Mouse (Mus musculus): ENCODE data around the gene Tmem217.

Tmem217 gene

DNA sequence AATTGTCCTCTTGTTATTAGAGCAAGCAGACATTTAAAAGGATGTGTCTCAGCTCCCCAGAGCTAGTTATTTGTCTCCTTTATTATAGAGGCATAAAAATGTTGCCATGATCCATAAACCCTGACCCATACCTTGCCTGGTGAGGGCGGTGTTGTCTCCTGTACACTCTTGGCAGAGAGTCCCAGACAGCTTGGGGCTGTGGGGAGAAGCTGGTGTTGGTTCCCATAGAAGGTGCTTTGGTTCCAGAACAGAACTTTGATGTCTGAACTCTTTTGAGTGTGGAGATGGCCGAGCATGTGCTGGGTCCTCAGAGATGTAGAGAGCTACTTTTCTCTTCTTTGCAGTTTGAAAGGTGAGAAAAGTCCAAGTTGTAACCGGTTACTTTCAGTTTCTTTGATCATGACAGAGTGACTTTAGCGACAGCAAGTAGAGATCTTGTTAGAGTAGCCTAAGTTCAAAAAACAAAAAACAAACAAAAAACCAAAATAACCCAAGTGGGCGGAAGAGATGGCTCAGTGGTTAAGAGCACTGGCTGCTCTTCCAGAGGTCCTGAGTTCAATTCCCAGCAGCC is at the start of gene Tmem217:
Gene Tmem217 (minus strand): TSS at position 224 of the 571 bp plus-strand sequence.
- DNase-seq: no peak

DNA sequence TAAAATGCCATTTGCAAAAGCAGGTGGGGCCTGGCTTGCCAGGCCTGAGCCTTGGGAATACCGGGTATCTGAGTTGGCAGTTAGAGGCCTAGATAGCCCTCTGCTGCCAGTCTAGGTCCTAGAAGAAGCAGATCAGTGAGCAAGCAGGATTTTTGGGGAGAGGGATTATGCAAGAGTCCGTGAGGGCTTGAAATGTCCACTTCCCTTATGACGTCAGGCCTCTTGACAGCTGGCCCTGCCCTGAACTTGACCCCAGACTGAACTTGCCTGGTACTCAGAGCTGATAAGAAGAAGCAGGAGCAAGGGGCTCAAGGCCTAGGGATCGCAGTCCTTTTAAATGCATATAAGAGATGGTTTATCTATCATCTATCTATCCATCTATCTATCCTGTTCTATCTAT is 49.2 kb upstream of the Tmem217 start:
- no peak for DNase-seq

DNA sequence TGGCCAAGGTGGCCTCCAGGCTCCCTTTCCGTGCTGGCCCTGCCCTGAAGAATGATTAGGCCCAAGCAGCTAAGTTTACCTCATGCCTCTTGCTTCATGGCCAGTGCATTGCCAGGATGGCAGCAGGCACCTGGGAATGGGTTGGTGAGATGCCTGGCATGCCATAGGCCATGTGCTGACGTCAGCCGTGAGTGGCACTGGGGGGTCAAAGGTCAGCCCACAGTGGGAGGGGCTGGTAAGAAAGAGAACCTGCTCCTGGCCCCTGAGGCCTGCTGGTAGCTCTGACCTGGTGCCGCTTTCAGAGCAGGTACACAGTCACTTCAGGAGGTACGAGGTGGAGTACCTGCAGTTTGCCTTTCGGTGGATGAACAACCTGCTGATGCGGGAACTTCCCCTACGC is 47.4 kb upstream of the Tmem217 start:
- DNase-seq: no peak

DNA sequence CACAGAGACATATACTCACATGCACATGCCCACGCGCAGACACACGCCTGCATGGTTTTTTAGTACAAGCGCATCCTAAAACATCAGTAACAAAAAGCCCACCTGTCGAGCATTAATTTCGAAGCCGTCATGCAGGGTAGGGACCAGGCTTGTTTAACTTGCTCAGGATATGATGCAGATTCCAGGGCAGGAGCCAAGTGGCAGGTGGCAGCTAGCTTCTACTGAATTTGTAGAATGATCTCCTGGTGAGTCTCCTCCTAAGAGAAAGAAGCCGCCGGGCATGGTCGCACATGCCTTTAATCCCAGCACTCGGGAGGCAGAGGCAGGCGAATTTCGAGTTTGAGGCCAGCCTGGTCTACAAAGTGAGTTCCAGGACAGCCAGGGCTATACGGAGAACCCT is 46.9 kb upstream of the Tmem217 start:
- no peak for DNase-seq

DNA sequence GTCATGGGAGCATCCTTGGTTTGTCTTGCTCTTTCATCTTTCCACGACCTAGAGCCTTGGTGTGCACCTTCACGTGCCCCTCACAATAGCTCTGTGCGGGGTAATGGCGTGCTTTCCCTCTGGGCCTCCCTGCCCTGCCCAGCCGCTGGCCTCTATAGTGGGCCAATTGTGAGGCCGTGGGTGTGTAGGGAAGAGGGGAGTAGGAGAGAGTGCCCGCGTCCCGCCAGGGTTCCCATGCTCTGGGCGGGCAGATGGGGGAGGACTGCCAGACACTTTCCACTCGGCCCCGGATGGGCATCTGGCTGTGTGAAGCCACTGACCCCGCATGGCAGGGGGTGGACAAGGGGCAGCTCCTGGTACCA is 44.6 kb upstream of the Tmem217 start:
- no peak for DNase-seq

DNA sequence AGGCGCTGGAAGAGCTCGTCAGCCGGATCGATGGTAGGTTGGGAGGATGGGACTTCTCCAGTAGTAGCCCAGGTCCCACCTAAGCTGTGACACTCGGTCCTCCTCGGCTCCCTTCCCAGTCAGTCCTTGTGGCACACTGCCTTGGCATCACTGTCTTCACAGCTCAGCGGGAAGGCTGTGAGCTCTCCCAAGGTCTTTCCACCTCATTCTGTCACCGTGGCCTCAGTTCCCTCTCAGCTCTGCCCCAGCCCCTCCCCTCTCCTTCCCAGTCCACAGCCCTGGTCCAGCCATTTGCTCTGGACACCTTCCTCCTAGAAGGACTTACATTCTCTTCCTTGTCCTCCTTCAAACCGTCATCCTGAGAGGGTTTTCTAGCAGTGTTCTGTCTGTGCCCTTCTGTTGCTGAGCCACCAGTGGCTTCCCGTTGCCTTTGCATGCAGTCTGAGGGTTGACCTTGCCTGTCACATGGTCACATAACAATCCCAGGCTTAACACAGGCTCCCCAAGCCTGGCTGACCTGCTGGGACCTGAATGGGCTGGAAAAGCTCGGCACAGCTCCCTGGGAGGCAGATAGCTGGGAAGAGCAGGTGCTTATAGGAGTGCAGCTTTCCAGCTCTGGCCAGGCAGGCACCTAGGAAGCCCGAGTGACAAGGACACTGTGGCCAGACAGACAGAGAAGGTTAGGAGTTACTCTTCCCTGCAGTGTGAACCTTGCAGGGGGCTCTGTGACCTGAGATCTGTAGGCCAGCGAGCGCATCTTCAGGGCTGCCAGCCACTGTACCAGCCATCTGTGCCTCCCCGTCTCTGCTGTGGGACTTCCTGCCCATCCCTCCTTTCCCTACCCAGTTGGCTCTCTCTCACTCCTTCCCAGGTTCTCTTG is 43.9 kb upstream of the Tmem217 start:
- DNase-seq: no peak

DNA sequence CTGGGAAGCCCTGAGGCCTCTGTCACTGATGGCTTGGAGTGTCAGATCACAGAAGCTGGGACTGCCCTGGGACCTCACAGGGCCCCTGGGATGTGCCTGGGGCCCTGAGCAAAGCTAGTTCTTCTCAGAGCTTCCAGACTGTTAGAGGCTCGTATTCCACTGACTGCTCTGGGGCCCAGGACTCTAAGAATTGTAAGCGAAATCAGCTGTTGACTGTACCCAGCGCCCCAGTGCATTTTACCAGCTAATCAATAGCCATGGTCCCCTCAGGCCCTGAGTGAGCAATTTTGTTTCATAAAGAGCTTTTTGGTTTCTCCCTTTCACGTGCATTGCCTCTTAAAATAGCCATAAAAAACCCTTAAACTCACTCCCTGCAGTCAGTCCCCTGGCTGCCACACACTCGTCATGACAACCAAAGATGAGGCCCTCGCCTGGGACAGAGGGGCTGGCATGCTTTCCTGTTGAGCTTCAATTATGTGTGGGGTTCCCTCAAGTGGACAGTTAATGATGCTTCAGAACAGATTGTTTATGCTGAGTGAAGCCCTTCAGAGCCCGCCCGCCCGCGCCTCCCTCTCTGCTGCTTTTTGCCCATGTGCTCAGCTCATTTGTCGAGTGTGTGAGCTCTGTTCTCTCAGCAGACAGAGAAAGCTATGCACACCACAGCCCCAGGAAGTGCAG is 37.2 kb upstream of the Tmem217 start:
- no peak for DNase-seq

DNA sequence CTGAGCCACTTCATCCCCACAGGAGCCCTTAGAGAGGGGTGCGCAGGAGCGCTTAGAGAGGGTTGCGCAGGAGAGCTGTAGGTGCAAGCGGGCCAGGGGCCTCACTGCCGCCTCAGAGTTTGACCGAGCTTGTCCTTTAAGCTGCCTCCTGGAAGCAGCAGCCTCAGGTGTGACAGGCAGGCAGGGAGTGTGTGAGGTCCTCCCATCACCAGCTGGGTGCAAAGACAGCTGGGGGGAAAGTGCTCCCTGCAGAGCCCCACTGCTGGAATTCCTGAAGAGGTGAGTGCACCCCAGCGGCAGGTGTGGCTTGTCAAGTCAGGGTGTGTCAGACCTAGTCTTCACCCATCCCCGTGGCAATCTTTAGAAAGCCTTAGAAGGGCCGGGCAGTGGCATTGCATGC is 34.7 kb upstream of the Tmem217 start:
- DNase-seq: no peak

DNA sequence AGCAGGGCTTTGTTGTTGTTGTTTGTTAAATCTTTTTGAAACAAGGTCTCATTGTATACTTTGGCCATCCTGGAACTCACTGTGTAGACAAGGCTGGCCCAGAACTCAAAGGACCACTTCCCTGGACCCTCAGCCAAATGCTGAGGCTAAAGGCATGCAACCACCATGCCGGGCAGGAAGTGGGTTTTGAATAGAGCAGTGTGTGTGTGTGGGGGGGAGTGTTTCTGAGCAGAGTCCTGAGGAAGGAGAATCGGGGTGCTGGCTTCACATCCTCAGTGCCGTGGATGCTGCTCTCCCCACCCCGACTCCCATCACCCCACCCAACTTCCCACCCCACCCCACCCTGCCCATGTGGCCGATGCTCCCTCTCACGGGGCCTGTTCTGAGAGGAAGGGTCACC is 33.3 kb upstream of the Tmem217 start:
- no peak for DNase-seq

DNA sequence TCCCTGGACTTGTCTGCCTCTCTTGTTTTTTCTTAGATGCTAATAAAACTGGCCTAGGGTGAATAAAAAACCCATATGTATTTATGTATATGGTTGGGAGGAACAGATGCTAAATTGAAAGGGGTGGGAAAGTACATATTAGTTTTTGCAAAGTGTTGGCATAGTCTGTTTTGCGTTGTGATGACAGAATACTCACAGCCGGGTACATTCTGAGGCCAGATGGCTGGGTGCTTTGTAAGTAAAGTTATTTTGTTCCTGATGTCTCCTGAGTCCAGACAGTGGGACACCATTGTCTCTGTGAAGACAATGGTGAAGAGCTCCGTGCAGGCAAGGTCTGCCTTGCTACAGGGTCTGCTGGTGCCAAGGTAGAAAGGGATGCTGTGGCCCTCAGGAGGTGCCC is 32.6 kb upstream of the Tmem217 start:
- no peak for DNase-seq

DNA sequence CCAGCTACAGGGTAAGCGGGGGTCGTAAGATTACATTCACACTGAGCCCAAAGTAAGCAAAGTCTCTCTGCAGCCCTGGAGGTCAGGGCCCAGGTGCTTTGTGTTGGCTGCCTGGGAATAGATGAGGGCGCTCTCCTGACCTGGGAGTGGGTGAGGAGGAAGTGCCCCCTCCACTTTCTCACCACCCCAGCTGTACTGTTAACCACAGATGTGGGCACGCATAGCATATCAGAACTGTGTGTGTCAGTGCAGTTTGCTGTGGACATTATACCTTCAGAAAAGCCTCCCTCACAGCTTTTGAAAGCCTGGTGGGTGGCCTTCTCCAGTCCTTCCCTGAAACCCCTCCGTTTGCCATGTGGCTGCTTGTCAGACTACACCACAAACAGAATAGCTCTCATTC is 32.1 kb upstream of the Tmem217 start:
- no peak for DNase-seq

DNA sequence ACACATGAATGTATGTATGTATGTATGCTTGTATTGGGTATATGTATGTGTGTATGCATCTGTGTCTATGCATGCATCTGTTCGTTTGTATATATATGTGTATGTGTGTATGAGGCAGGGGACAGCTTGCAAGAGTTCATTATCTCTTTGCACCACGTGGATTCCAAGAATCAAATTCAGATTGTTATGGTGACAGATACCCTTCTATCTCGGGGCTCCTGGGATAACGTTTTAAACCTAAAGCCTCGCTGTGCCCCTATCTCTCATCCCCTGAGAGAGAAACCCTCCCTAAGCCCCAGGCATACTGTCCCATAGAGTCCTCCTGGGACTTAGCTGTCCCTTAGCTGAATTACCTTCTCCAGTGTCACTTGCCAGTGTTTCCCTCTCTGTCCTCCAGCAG is 31.4 kb upstream of the Tmem217 start:
- DNase-seq: no peak

DNA sequence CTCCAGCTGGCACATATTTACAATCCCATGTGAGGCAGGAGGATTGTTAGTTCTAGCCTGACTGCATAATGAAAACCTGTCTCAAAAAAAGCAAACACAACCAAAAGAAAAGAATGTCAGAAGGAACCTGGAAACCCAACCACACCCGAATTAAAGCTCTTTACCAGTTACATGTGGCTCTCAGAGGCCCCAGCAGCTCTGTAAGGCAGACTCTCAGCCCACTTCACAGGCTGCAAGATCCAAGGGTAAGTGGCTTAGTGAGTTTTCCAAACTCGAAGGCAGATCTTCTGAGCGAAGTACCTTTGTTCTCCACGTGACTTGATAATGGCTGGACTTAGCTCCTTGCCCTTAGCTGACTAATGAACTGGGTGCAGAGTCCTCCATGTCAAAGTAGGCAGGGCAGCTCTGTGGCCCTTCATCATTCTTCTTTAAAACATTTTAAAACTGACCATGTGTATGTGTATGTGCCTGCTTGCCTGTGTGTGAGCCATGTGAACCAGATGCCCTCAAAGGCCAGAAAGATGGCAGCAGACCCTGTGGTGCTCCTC is 27.5 kb upstream of the Tmem217 start:
- DNase-seq: no peak

DNA sequence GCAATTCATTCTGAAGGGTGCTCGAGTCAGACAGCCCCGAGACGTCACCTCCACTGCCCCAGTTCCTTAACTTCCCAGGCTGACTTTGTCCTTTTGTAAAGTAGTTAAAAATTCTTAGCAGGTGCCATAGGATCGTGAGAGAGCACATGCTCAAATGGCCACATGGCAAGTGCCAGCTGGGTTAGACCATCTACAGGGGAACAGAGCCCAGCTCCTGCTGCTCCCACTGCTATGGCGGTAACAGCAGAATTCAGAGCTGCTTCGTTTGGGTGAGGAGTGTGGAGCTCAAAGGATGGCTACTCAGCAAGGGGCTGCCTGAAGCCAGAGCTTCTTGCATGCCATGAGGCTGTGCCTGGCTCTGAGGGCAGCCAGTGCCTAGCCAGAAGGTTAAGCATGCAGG is 17.6 kb upstream of the Tmem217 start:
- DNase-seq: no peak

DNA sequence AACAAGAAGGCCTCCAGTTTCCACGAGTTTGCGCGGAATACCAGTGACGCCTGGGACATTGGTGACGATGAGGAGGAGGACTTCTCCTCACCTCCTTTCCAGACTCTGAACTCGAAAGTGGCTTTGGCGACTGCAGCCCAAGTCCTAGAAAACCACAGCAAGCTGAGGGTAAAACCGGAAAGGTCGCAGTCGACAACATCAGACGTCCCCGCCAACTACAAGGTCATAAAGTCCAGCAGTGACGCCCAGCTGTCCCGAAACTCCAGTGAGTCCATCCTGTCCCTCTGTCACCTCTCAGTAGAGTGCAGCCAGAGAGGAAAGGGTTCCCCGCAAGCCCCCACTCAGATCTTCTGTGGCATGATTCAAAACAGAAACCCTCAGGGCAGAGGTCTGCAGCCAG is 16.2 kb upstream of the Tmem217 start:
- DNase-seq: no peak

DNA sequence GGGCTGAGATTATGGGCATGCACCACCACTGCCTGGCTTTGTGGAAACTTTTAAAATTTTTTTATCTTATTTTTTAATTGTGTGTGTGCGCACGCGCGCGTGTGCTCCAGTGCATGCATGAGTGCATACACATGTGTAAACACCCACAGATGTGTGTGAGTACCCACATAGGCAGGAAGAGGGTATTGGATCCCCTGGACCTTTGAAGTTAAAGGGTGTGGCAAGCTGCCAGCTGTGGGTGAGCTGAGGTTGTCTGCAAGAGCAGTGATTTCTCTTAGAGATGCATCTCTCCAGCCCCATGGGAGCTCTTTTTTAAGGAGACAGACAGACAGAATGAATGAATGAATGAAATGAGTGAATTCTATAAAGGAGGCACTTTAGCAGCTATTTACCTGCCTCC is 13.3 kb upstream of the Tmem217 start:
- no peak for DNase-seq

DNA sequence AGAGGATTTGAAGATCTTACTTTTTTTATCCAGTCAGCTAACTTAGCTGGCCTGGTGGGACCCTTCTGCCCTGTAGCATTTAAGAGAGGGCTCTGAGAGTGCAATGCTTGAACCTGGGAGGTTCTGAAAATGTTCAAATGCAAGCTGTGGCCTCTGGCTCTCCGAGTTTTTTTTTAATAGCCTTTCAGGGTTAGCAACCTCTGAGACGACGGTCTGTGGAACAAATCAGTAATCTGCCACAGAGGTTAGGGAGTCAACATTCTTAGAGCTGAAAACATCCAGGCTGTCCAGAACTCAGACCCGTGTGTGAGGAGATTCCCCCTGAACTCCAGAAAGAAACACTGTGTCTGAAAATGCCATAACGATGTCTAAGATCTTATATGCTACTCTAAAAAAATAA is 6.3 kb upstream of the Tmem217 start:
- no peak for DNase-seq

DNA sequence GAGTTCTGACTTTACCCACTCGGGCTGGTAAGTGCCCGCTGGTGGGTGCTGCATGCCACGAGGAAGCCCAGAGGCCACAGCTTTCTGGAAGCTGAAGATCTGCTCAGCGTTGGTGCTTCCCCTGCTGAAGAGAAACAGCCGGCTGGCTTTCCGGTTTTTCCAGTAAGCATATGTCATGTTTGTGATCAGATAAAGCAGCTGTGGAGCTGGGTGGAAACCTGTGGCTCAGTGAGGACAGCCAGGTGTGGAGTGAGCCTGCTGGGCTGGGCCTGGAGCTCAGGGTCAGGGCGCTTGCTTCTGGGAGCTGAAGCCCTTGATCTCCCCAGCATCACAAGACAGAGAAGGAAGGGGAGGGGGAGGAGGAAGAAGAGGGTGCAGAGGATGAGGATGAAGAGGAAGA is 4.7 kb upstream of the Tmem217 start:
- no peak for DNase-seq

DNA sequence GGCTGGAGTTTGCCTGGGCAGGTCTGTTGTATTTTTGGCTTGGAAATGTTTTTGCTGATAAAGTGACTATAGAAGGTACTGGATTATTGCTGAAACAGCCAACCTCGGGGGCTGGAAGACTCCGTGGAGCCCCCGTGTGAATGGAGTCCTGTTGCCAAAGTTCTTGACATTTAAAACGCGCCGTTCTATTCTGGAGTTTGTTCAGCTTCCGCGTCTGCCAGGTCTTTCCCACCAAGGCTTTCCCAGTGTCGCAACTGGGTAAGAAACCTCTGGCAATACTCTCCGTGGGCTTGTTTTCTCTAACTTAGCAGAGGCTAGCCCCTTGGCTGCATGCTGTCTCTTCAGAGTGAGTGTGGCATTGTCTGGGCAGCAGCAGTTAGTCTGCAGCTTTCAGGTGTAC is 4.3 kb upstream of the Tmem217 start:
- DNase-seq: no peak

DNA sequence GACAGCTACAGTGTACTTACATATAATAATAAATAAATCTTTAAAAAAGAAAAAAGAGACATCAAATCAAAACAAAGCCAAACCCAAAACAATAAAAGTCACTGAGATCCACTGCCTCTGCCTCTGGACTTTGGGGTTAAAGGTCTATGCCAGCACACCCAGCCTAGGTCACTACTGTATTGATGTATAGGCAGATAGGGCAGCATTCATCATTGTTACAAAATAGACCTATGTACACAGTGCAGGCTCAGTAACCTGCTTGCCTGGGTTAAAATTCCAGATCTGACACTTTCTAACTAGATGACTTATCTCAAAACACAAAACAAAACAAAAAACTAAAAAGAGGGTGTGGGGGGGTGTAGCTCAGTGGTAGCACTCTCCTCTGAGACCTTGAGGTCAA is 2.0 kb upstream of the Tmem217 start:
- no peak for DNase-seq

DNA sequence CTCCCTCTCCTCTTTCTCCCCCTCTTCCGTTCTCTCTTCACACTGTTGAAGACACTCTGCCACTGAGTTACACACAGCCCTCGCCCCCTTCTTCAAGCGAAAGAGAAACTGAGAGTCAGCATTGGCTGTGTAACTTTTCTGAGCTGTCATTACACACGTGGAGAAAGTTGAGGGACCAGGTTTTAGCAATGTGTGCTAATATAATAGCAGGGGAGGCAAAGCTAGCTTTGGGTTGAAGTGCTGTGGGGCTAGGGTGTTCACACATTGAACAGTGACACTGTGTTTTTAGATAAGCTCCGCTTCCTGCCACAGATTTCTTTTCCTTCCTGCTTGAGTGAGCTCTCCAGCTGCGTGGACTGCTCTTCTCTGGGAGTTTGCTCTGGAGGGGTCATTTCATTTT is 1.2 kb downstream of the Tmem217 start:
- no peak for DNase-seq

DNA sequence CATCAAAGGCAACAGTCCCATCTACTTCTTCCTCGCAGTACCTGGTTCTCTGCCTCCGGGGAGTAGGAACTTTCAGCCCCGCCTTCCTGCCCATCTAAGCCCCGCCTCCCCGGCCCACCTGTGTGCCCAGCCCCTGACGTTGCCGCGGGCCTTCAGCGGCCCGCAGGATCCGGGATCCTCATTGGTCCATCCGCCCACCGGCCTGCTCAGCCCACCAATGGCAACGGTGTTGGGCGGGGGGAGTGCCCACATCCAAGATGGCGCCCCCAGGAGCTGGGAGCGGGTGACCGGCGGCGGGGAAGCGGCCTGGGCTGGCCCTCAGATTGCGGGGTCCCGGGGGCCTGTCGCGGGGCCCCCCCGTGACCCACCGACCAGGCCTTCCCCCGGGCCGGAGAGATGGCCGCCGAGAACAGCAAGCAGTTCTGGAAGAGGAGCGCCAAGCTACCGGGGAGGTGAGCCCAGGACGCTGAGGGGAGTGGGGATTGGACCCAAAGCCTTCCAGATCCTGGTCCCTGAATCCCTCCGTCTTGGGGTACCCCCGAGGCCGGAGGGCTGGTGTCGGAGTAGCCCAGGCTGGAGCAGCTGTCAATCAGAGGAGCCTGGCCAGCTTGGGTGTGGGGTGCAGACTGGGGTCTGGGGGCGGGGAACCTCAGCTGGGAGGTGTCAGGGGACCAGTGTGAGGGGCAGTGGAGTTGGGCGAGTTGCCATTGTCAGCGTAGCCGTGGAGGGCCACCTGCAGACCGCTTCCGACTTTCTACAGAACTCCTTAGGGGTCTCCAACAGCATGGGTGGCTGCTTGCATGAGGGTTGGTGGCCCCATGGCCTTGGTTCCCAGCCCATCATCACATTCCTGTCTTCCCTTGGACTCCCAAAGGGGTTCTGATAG is 2.4 kb downstream of the Tmem217 start, which contains the start of the genes Gm17657 and Tbc1d22b:
Gene Gm17657 (minus strand): TSS at position 96 of the 886 bp plus-strand sequence.
Gene Tbc1d22b (plus strand): TSS at position 243 of the 886 bp plus-strand sequence.
- DNase-seq: peak; percentile 93

DNA sequence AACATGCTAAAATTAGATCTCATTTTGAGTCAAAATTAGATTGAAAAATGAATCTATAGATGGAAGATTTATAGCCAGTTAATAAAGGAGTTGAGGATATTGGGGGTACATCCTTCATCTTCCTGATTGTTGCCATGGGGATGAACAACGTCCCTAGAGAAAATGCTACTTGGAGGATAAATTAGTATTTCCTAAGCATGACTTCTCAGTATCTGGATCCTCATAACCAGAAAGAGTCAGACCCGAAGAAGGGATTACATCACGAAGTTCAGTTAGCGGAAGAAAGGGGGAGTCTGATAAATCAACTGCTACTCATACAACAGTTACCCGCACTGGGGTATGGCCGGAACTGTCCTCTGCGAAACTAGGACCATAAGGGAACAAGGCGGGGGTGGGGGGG is 3.2 kb downstream of the Tmem217 start:
- no peak for DNase-seq
